Mouse (Mus musculus) lung, postnatal 14 days (tissue): ENCODE results near the gene Srd5a3.

ENCODE experiments used
- DNase-seq: peaks from one replicate; pipeline ENCODE4 v3.0.0; 2021

Srd5a3 gene

DNA sequence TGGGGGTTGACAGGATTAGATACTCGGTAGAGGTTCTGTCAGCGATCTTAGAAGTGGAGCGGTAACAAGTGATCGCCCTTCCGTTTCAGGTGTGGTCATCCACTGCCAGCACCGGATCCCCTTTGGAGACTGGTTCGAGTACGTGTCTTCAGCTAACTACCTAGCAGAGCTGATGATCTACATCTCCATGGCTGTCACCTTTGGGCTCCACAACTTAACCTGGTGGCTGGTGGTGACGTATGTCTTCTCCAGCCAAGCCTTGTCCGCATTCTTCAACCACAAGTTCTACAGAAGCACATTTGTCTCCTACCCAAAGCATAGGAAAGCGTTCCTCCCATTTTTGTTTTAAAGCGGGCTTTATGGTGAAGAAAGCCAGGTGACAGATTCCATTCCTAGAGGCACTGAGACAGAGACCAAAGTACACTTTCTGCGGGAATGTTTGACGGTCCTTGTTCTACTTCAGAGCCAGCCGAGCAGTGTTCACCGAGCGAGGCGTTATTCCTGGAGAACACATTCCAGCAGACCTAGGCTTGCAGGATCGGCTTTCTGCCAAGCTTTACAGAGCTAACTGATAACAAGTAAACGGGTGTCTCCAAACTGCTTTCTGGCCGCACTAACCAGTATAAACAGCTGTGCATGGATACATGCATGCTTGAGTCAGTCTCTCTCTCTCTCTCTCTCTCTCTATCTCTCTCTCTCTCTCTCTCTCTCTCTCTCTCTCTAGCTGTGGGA is 14.5 kb downstream of the Srd5a3 start:
- peak; percentile 26 for DNase-seq

DNA sequence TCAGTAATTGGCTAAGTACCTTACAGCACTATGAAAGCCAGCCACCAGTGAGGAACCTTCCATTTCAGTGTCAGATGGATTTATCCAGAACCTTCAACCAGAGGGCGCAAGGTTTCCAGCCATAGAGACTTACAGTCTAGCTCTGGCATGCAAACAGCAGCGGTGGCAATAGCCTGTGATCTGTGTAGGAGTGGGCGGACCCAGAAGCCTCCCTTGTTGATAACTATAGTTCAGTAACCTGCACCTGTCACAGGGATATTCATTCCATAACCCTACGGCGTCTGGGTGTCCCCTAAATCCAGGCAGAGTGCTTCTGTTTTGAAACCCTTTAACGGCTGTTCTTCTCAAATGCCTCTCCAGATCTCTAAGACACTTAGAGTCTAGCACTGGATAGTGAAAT is 19.5 kb downstream of the Srd5a3 start:
- no peak for DNase-seq

DNA sequence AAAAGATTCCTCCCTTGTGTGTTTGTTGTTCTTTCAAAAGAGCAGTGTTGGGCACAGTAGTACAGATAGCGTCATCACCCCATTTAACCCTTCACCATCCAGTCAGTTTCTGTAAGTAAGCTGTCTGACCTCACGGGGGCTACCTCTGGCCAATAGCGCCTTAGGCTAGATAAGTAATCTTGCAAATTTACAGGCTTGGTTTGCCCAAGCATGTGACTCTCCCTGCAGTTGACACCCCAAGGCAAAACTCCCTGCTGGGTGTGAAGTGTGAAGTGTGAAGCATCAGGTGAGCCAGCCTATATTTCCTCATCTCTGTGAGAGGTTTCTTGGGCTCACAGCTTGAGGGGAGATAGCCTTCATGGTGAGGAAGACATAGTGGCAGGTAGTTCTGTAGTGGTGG is 20.0 kb downstream of the Srd5a3 start:
- no peak for DNase-seq

DNA sequence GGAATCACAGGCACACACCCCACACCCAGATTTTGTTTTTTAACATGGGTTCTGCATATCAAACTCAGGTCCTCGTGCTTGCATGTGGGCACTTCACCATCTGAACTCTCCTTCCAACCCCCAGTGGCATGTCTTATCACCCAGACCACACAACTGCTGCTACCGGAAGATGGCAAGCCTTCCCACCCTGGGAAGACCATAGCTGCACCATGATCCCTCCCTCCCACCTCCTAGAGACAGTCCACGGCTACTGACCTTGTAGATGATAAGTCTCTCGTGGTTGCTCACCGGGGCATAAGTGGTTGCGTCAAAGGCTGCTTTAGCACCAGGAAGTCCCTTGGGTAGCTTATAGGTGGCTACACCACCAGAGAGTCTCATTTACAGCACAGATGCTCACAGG is 21.4 kb downstream of the Srd5a3 start:
- DNase-seq: no peak

DNA sequence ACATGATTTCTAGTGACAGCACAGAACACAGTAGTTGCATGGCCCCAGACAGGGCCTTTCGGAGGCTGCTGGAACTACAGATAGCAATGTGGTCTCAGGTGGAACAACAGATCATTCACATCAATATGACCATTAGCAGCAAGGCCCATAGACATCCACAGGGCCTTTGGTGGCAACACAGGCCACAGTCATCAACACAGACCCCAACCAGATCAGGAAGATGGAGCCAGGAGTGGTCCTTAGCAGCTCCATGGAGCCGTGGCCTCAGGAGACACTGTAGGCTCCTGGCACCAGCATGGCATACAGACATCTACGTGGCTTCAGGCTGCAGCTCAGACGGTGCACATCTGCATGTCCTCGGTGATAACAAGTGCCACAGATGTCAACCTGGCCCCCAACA is 22.9 kb downstream of the Srd5a3 start:
- no peak for DNase-seq

DNA sequence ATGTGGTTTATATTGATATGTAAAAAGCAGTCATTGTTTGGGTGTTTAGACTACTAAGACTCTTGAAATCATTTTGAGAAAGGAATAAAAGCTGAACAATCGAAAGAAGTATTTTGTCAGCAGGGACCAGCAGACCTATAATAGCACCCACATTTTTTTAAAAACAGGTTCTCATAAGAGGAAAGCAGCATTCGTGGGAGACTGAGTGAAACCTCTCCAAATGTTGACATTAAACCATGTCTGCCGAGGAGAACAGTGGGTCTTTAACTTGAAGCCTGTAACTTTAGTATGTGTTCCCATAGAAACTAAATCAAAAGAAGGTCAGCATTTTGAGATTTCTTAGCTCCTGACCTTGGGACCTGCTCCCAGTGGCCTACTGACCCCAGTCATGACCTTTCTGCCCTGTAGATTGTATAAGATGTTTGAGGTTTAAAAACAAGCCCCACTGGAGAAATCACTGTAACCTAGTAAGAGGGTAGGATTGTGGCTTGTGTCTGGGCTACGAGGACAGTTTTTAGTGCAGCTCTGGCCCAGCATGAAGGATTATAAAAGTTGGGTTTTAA is 23.8 kb downstream of the Srd5a3 start:
- no peak for DNase-seq

DNA sequence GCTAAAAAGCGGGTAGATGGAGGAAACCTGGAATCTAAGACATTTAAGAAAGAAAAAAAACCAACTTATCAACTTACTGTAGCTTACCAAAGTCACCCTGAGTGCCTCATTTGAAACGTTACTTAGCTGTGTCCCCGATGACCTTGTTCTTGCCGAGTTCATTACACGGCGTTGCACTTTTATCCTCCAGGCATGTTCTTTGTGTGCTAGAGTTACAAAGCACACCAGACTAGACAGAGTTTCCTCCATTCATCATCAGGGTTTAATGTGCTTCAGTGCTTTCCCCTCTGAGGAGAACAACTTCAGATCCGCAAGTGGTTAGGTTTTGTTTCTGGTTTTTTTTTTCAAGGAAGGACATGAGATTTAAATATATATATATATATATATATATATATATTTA is 24.8 kb downstream of the Srd5a3 start:
- DNase-seq: no peak

DNA sequence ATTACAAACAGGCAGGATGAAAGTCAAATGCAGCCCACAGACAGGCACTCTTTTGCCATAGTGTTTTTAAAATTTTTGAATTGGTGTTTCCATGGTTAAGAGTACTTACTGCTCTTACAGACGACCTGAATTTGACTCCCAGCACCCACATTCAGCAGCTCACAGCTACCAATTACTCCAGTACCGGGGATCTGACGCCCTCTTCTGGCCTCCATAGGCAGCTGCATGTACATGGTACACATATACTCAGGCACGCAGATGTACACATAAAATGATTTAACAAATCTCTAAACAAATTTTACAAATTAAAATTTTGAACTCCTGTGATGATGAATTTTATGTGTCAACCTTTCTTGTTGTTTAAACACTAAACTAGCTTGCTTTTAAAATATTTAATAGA is 30.5 kb downstream of the Srd5a3 start:
- no peak for DNase-seq

DNA sequence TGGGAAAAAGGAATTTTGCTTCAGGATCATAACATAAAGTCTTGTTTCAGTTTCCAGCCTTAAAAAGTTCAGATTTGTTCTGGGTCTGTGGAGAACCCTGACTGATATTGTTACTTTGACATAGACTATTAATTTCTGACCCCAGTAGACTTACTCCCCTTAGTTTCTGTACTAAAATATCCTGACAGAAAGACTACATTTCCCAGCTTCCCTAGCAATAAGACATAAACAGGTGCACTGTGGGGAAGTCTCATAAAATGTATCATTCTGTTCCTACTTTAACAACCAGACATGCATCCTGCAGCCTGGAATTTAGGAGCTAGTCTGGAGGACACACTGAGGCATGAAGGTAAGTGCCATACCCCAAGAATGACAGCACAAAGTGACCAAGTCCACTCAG is 31.0 kb downstream of the Srd5a3 start:
- no peak for DNase-seq

DNA sequence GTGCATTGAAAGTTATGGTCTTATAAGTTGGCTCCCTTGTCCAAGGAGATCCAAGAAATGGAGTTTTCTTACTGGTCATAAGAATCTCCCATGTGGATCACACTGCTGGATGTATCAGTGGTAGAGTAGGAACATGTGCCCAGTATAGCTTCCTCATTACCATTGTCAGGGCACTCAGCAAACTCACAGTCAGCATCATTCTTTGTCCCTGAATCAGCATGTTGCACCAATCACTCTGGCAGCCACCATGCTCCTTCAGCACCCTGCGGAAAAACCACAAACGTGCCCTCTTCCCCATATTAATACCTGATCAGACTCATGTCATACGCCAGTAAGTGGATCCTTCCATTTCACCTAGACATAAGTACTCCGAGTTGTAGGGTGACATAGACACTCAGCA is 35.0 kb downstream of the Srd5a3 start:
- DNase-seq: no peak

DNA sequence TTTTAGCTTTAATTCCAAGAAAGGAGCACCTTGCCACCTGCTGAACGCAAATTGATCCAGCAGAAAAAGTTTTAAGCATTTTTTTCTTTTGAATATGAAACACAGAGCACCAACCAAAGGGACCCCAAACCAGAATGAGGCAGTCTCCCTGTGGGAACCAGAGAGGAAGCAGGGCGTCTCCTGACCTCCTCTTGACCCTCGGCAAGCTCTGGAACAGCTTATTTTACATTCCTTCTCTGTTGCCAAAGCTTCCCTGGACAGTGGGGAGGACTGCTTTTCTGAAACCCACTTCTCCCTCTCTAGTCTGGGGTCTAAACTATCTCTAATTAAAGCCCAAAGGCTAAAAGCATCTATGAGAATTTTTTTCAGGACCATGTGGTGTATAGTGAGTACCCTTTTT is 36.3 kb downstream of the Srd5a3 start:
- no peak for DNase-seq

DNA sequence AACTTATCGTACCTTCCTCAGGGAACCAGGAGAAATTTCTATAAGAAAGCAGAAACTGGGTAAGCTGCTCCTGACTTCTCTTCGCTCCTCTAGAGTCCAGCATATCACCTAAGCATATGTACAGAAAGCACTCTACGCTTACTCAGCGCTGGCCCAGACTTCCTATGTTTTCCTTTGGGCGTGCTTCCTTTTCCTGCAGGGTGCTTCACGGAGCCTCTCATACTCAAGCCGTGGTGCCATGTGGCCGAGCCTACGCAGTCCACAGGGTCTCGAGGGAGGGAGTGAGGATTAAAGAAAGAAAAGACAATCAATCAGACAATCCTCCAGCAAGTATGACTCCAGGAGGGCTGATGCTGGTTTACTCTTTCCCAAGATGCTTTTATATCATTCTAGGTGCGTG is 36.8 kb downstream of the Srd5a3 start:
- no peak for DNase-seq

DNA sequence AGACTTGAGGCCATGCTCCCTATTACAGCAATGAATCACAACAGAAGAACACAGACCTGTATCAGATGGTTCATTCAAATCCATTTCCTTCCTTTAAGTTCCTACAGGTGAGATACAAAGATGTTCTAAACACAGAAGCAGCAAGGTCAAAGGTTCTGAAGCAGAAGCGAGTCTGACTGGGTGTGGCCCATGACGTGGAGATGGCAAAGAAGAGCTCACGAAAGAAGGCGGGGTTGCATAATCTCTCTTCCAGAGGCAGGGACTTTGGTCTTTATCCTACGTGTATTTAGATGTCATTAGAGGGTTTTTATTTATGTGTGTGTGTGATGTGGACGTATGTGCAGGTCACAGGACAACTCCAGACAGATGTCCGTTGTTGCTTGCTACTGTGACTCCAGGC is 37.6 kb downstream of the Srd5a3 start:
- no peak for DNase-seq

DNA sequence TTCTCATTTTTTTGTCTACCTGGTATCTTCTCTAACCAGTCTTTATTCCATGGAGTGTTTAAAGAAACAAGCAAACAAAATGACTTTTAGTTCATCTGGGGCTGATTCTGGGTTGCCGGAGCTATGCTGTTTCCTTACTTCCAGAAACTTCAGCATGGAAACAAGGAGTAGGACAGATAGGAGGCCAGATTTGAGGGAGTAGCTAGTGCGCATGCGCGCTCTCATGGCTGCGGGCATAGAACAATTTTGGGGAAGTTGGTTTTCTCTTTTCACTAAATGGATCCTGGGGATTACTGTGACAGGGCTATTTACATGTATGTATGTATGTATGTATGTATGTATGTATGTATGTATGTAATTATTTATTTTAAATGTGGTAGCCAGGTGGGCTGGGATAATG is 39.1 kb downstream of the Srd5a3 start:
- no peak for DNase-seq

DNA sequence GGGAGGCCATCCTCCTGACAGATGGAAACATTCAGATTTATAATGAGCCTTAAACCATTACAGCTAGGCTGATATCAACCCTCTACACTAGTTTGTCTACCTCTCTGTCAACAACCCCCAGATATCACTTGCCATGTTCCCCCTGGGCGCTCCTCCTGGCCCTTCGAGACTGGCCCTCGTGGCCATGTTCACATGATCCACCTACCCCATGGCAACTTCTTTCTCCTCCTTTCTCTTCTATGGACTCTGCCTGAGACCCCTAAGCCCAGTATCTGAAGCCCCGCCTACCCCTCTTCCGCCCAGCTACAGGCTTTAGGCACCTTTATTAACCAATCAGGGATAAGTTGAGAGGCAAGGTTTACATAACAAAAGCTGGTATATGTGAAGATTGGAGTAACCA is 39.7 kb downstream of the Srd5a3 start:
- DNase-seq: no peak

DNA sequence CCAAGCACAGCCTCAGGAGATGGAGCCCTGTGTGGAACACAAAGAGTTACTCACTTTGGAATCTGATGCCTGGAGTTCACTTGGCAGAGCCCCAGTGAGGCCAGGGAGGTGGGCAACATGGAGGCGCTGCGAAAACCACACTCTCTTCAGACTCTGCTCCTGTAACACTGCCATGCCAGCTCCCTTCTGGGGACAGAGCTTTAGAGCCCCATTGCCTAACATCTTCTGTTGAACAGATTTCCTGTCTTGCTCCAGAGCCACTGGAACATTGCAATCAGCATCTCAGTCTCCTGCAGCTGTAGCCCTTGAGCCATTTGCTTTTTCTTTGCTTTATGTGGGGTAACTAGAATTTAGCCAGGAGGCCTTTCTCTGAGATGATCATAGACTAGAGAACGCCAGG is 42.3 kb downstream of the Srd5a3 start:
- no peak for DNase-seq

DNA sequence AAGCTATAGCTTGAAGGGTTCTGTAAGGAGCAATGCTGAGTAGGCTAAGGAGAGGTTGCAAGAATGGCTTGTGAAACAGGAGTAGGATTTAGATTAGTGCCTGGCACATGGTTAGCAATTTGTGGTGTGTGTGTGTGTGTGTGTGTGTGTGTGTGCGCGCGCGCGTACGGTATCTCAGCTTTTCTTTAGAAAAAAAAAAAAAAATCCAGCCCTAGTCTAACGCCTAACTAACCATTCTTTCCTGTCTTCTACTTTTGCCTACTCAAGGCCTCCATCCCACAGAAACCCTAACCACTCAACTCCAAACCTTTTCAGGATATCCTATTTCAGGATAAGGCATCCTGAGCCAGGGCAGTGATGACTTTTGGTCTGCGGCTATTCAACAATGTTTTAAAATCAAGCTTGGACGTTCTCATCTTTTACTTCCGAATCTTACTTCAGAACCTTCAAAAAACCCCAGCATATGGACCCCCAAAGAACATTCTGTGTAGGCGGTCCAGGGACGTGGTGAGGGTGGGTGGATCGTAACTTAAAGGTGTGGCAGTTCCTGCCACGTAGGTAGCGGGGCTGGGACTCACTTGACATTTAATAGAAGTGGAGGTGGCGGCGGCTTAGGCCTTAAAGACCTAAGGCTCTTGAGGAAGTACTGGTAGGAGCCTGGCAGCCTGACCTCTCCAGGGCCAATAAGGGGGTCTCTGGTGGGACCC is 43.1 kb downstream of the Srd5a3 start:
- DNase-seq: no peak

DNA sequence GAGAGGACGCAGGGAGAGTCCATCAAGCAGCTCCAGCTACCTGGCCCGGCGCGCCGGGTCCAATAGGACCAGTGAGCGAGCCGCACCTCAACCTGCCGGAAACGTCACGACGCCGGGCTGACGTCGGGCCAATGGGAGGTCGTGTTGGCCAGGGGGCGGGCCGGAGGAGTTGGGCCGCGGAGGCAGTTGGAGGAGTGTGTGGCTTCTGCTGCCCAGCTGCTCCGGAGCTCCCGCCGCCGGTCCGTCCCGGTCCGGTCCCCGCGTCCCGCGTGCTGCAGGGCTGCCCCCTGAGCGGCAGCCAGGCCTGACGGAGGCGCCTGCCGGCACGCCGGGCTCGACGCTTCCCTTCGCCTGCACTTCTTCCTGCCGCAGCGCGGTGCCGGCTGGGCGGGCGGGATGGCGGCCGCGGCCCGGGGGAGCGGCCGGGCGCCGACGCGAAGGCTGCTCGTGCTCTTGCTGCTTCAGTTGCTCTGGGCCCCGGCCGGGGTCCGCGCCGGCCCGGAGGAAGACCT is 43.7 kb downstream of the Srd5a3 start, which contains the start of gene Tmem165:
Gene Tmem165 (plus strand): TSS at position 131 of the 512 bp plus-strand sequence.
- DNase-seq: peak; percentile 94

DNA sequence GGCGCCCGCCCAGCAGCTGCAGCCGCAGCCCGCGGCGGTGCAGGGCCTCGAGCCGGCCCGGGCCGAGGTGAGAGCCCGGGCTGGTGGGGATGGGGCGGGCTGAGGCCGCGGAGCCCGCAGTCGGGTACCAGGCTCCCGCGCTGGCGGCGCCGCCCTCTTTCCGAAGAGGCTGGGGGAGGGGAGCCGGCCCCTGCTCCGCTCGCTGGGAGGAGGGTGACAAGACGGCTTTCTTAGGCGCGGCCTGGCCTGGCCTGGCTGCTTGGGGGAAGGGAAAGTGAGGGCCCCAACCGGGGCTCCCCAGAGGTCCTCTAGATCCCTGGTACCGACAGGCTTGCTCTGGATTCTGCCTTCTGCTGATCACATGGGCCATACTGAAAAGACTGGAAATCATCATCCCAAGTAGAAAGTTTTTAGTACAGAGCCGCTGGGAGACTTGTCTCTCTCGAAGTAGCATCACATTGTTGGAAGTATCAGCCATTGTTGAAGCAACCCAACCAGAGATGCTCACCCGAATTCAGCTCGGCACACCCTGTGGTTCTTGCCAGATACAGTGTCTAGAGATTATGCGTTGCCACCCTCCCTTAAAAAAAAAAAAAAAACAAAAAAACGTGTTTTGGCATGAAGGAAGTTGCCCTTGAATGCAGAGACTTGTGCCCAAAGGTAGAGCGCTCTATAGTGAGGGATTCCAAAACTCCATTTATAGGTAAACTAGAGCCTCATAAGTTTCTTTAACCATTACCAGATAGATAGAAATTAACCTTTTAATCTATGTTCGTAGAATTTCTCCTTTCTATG is 44.4 kb downstream of the Srd5a3 start:
- peak; percentile 79 for DNase-seq

DNA sequence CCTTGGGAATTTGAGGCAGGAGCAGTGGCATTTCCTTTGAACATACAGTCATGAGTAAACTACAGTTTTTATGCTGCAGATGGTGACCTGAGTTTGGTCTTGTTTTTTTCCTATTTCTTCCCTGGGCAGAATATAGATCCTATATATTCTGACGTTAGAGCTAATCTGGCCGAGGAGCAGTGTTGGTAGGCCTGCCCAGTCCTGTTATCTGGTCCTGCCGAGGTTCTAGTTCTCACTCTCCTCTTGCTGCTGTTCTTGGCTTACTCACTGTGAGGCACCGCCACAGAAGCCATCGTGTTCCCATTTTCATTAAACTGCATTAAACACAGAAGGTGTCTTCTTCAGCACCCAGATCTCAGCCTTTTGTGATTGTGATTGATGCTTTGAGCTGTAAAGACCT is 47.8 kb downstream of the Srd5a3 start:
- DNase-seq: no peak

DNA sequence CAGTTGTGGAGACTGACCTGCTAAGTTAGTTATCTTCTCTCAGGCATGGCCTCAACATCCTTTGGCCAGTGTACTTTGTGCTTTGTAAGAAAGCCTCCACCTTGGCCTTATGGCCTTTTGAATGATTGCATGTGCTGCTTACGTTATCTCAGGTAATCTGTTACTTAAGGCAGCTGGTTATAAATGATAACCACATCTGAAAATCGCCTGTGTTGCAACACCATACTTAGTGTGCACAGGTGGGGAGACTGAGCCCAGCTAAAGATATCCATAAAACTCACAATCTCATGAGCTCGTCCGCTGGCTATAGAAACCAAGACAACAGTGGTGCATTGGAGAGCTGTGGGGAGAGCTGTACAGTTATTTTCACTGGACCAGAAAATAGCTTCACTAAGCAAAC is 50.5 kb downstream of the Srd5a3 start:
- DNase-seq: no peak

DNA sequence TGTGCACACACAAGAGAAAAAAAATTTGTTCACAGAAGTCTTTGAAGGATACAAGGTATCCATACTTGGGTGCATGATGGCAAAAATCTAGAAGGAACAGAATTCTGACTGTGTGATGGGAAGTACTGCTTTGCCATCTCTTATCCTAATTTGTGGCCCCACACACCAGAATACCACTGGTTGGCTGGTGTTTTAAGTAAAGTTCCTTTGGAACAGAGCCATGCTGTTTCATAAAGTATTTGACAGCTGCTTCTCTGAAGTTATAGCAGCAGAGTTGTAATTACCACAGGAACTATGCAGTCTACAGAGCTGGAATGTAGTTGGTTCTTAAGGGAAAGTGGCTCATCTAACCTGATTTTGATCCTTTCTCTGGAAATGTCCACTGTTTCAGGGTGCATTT is 53.0 kb downstream of the Srd5a3 start:
- DNase-seq: no peak

DNA sequence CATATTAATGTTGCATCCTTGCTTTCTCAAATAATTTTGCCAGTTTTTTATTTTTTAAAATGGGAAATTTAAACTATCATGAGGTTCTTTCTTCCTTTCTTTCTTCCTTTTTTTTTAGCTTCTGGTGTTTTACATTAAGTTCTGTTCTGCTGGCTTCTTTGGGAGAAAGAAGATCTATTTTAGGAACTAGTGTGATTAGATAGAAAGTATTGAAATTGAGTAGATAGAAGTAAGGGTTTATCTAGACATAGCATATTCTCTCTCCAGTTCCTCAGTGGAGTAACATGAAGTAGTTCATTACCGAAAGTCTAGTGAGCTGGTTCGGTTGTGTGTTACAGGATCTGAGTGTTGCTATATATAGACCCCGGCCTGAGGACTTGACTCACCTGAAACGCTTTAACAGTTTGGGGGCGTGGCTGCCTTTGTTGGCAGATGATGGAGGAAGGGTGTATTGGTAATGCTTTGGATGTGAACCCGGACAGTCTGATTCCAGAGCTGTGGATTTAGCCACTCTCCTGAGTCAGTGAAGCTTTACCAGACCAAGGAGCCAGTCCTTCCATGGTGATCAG is 54.4 kb downstream of the Srd5a3 start:
- DNase-seq: no peak
